In the genomic region with DNA sequence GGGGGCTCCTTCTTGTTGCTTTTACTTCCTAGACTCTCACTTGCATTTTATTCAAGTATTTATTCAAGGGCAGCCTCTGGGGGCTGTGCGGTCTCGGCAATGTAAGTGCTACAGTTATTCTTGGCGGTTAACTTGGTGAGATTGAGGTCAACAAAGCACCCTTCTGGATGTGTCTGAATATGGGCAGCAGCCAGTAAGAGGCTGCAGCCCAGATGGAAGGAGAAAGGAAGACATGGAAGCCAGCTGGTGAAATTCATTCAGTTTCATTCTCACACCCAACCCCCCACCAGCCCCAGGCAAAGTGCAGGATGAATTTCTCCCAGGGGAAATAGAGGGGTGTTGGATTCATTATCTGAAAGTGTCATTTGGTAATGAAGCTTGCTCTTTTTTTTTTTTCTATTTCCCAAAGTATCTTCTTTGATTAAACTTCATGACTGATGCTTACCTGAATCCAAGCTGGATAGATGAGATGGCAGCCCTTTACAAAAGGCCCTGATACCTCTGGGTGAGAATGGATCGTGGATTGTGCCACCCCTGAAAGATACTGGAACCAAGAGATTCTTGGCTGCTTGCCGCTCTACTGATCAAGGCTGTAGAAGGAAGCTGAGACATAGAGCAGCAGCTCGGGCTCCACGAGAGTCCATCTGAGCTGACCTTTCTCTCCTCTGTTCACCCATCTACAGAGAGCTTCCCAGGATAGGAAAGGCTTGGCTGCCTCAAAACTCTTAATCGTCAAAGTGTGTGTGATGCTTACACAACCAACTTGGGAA, we compare ENCODE assay signal across 11 mouse cellular contexts. TPM values are rescaled to one million over a fixed set of nuclear protein-coding genes. Genes with fewer than 3 reads are reported as not detected.
DNase-seq lines count a peak whose midpoint lies in the region; ATAC-seq and TF ChIP-seq lines count a peak whose summit lies in the region.
"Had no signal": no experiment of that assay in that cellular context is flagged by ENCODE, and none has a peak within 500 bp of the region (broad histone marks: within the 10 kb centered on the region; RNA-seq: fewer than 3 reads in every experiment).

No protein-coding gene starts in this region.

- no peaks in the 10 kb centered on the region for H3K4me1 ChIP-seq in stomach, postnatal 0 days (replicated peaks; ENCODE audit: control insufficient read depth, insufficient read depth)
- H3K4me1 ChIP-seq: heart, embryonic 15.5 days; liver, embryonic 15.5 days had no signal

- H3K9me3 ChIP-seq in stomach, postnatal 0 days (ENCODE audit: control insufficient read depth, low read length) = no peaks in the 10 kb centered on the region
- H3K9me3 ChIP-seq: heart, embryonic 15.5 days; liver, embryonic 15.5 days had no signal

- peak; percentile 75 to 84 for DNase-seq in cerebellum, postnatal 10 days
- no peak for DNase-seq in cerebellum, adult 8-10 months
- peak; percentile 25 to 42 for DNase-seq in left cerebral cortex, adult 18-20 months (ENCODE audit: low spot score in 2 of 2)
- no peak for DNase-seq in left cerebral cortex, adult 11 months (ENCODE audit: low spot score)
- peak; percentile 13 for DNase-seq in heart, postnatal 4 days
- peak; percentile 10 for DNase-seq in lung, postnatal 36 days
- no peak for DNase-seq in stomach, postnatal 0 days (ENCODE audit: low spot score)

- H3K36me3 ChIP-seq in stomach, postnatal 0 days (ENCODE audit: control insufficient read depth, insufficient read depth, low read length) = no peaks in the 10 kb centered on the region
- H3K36me3 ChIP-seq: heart, embryonic 15.5 days; liver, embryonic 15.5 days had no signal

- no peak for TF ChIP-seq CTCF in stomach, postnatal 0 days (IDR thresholded peaks at IDR 0.05; ENCODE audit: low read depth)

- H3K27me3 ChIP-seq in stomach, postnatal 0 days (ENCODE audit: control insufficient read depth, insufficient read depth, low read length) = no peaks in the 10 kb centered on the region
- H3K27me3 ChIP-seq: heart, embryonic 15.5 days; liver, embryonic 15.5 days had no signal

- no peak overlapping the region for H3K9ac ChIP-seq in stomach, postnatal 0 days (ENCODE audit: low read length)
- H3K9ac ChIP-seq: heart, embryonic 15.5 days; liver, embryonic 15.5 days had no signal

- ATAC-seq in stomach, postnatal 0 days (ENCODE audit: low FRiP score, low TSS enrichment) = no peak
- no peak for ATAC-seq in monocyte, adult 5-6 weeks (replicated peaks; ENCODE audit: insufficient number of reproducible peaks, low FRiP score, low TSS enrichment, poor library complexity, severe bottlenecking)

- TF ChIP-seq EP300 in stomach, postnatal 0 days (optimal IDR thresholded peaks at IDR 0.05) = no peak

- H3K27ac ChIP-seq in stomach, postnatal 0 days (replicated peaks) = no peak overlapping the region
- H3K27ac ChIP-seq: heart, embryonic 15.5 days; liver, embryonic 15.5 days had no signal

- H3K4me3 ChIP-seq in stomach, postnatal 0 days (ENCODE audit: low read depth, low read length) = no peak overlapping the region
- H3K4me3 ChIP-seq: heart, embryonic 15.5 days; liver, embryonic 15.5 days had no signal

- 74% methylated on average over 8 of the region's 8 CpGs for WGBS in stomach, postnatal 0 days

- no peak overlapping the region for H3K4me2 ChIP-seq in stomach, postnatal 0 days (replicated peaks; ENCODE audit: low read depth)
- H3K4me2 ChIP-seq: heart, embryonic 15.5 days; liver, embryonic 15.5 days had no signal

RNA-seq across cellular contexts. Expression of gene Ccna1, which starts 10.5 kb away (rescaled TPM):
- 1 to 10 TPM; 1.7 to 2.2 TPM for total RNA-seq in left cerebral cortex, adult 18-20 months (2021)
- under 1 TPM; 0.88 to 0.91 TPM for total RNA-seq in heart, postnatal 4 days (2021)
- 0.32 and 0.67 TPM in 2 replicates for polyA plus RNA-seq in stomach, postnatal 0 days (2015; fragmentation: Nextera tagmentation; extraction: Ambion mirVana)
- total RNA-seq in monocyte, adult 5-6 weeks (2017) = not detected in 3 replicates
- total RNA-seq: common myeloid progenitor, adult 5-6 weeks had no signal

Comparison
In these comparisons a context has a peak if more than half of its experiments do, and no peak if none do; other contexts are left out.
1. DNase-seq: peak in cerebellum, postnatal 10 days (2 of 2), left cerebral cortex, adult 18-20 months (2 of 2), heart, postnatal 4 days (single experiment) and lung, postnatal 36 days (single experiment); none in cerebellum, adult 8-10 months (single experiment), left cerebral cortex, adult 11 months (single experiment) and stomach, postnatal 0 days (single experiment).